Mouse (Mus musculus): ENCODE data around the gene Nox4.
"Not testable (repeated sequence)": the region's sequence is repeated elsewhere in the genome, so short reads cannot be mapped to it uniquely, and the experiment has no call there.

Nox4 gene

GRCm38 (mm10) chr7:87374935-87375334 is 129.0 kb downstream of the Nox4 start:
- no peak for DNase-seq

- DNase-seq: no peak
Observed at GRCm38 (mm10) chr7:87397023-87397422, 151.1 kb downstream of the Nox4 start.

- DNase-seq: not testable (repeated sequence)
Observed at GRCm38 (mm10) chr7:87411373-87411772, 165.5 kb downstream of the Nox4 start.

- DNase-seq: no peak
Observed at GRCm38 (mm10) chr7:87413271-87413670, 167.4 kb downstream of the Nox4 start.

Measured in kidney, adult 11 months (tissue).